Mouse (Mus musculus) liver, embryonic 15.5 days (tissue): ENCODE measurements at regions not wholly inside any gene's neighbourhood (a gene's known extent, or its start where the extent isn't known, plus 50 kb on each side); places are given as distances from the start of the nearest gene placed in this dataset.

ENCODE experiments used
- ATAC-seq: fragments of 200-750 bp; cut with Nextera tagmentation; 2 replicates; pipeline ENCODE4 v1.8.0; 2017; ENCODE audit warnings: moderate number of reproducible peaks, mild to moderate bottlenecking, moderate library complexity; ENCODE audit not compliant: insufficient read depth
- H3K27ac ChIP-seq: fragments of 300-500 bp; sonication (generic); replicated peaks from 2 replicates; pipeline ENCODE4 v1.5.1; 2015; ENCODE audit warnings: mild to moderate bottlenecking, inconsistent platforms
- H3K27me3 ChIP-seq: fragments of 300-500 bp; sonication (generic); 2 replicates; pipeline ENCODE4 v1.6.1; 2015; ENCODE audit warnings: mild to moderate bottlenecking, inconsistent platforms
- H3K36me3 ChIP-seq: fragments of 300-500 bp; sonication (generic); replicated peaks from 2 replicates; pipeline ENCODE4 v1.6.1; 2015; ENCODE audit warnings: moderate library complexity, mild to moderate bottlenecking, inconsistent platforms
- H3K4me1 ChIP-seq: fragments of 300-500 bp; sonication (generic); replicated peaks from 2 replicates; pipeline ENCODE4 v1.6.1; 2015; ENCODE audit warnings: inconsistent platforms
- H3K4me2 ChIP-seq: fragments of 300-500 bp; sonication (generic); 2 replicates; pipeline ENCODE4 v1.6.1; 2015; ENCODE audit warnings: moderate library complexity, mild to moderate bottlenecking, inconsistent platforms
- H3K4me3 ChIP-seq: fragments of 300-500 bp; sonication (generic); replicated peaks from 2 replicates; pipeline ENCODE4 v1.5.1; 2015; ENCODE audit warnings: mild to moderate bottlenecking, inconsistent platforms
- H3K9ac ChIP-seq: fragments of 300-500 bp; sonication (generic); 2 replicates; pipeline ENCODE4 v1.6.1; 2015; ENCODE audit warnings: moderate library complexity, mild to moderate bottlenecking, inconsistent platforms
- H3K9me3 ChIP-seq: fragments of 300-500 bp; sonication (generic); replicated peaks from 2 replicates; pipeline ENCODE4 v1.6.1; 2016; ENCODE audit warnings: inconsistent platforms
- WGBS: fragments of 180-500 bp; shearing (Covaris S2); methylation state at CpG from one replicate; pipeline ENCODE4 v1.1.7; 2015; ENCODE audit warnings: mixed read lengths; ENCODE audit not compliant: insufficient replicate concordance; 5-methylcytosine and 5-hydroxymethylcytosine counted together

GRCm38 (mm10) chr9:32029786-32030185 is 86.2 kb upstream of the Arhgap32 start:
- Histone ChIP-seq H3K4me1 (peaks cover 4% of the 10 kb centered on the region), H3K27me3 (peaks cover 59% of the 10 kb centered on the region), H3K36me3 (no peaks in the 10 kb centered on the region), H3K27ac (no peak overlapping the region), H3K4me3 (no peak overlapping the region), H3K4me2 (no peak overlapping the region), H3K9me3 (no peaks in the 10 kb centered on the region), H3K9ac (no peak overlapping the region)
- WGBS, result 55% methylated on average over 2 of the region's 2 CpGs
- no peak for ATAC-seq

- H3K4me2 ChIP-seq, result no peak overlapping the region
Observed at GRCm38 (mm10) chr9:32030203-32030602, 85.7 kb upstream of the Arhgap32 start.

GRCm38 (mm10) chr9:32031950-32032453 is 83.9 kb upstream of the Arhgap32 start:
- no peaks in the 10 kb centered on the region for H3K36me3 ChIP-seq
- under 1% methylated on average over 63 of the region's 64 CpGs for WGBS
- peak overlapping the region; percentile 74 for H3K4me2 ChIP-seq
- peaks cover 4% of the 10 kb centered on the region for H3K4me1 ChIP-seq
- H3K9me3 ChIP-seq, result no peaks in the 10 kb centered on the region
- peak; percentile 74 for ATAC-seq
- H3K9ac ChIP-seq, result peak overlapping the region; percentile 21; the same call in 1 of the 2 replicates
- peak overlapping the region; percentile 60 for H3K4me3 ChIP-seq
- H3K27ac ChIP-seq, result no peak overlapping the region
- H3K27me3 ChIP-seq, result peaks cover 67% of the 10 kb centered on the region

More at GRCm38 (mm10) chr9:32030203-32030602, 85.7 kb upstream of the Arhgap32 start:
- H3K27me3 ChIP-seq, result peaks cover 63% of the 10 kb centered on the region
- 69% methylated on average over 7 of the region's 7 CpGs for WGBS
- peaks cover 4% of the 10 kb centered on the region for H3K4me1 ChIP-seq
- H3K9ac ChIP-seq, result no peak overlapping the region
- no peaks in the 10 kb centered on the region for H3K9me3 ChIP-seq
- no peak overlapping the region for H3K4me3 ChIP-seq
- no peaks in the 10 kb centered on the region for H3K36me3 ChIP-seq
- ATAC-seq, result no peak
- H3K27ac ChIP-seq, result no peak overlapping the region

GRCm38 (mm10) chr9:32032521-32033185 is 83.3 kb upstream of the Arhgap32 start:
- Histone ChIP-seq H3K9me3 (no peaks in the 10 kb centered on the region), H3K9ac (peak overlapping the region; percentile 21; the same call in 1 of the 2 replicates), H3K27me3 (peaks cover 63% of the 10 kb centered on the region), H3K4me3 (peak overlapping the region; percentile 60), H3K4me1 (peaks cover 4% of the 10 kb centered on the region), H3K27ac (no peak overlapping the region), H3K4me2 (peak overlapping the region; percentile 74), H3K36me3 (no peaks in the 10 kb centered on the region)
- WGBS, result under 1% methylated on average over 68 of the region's 94 CpGs
- ATAC-seq, result peak; percentile 54

- no peak for ATAC-seq
- no peak overlapping the region for H3K4me2 ChIP-seq
- WGBS, result 7% methylated on average over 6 of the region's 6 CpGs
- no peak overlapping the region for H3K27ac ChIP-seq
- H3K27me3 ChIP-seq, result peaks cover 63% of the 10 kb centered on the region
- H3K9ac ChIP-seq, result no peak overlapping the region
- no peak overlapping the region for H3K4me3 ChIP-seq
- H3K9me3 ChIP-seq, result no peaks in the 10 kb centered on the region
- H3K4me1 ChIP-seq, result peaks cover 4% of the 10 kb centered on the region
- no peaks in the 10 kb centered on the region for H3K36me3 ChIP-seq
Observed at GRCm38 (mm10) chr9:32033937-32034336, 82.0 kb upstream of the Arhgap32 start.

- H3K4me1 ChIP-seq, result no peaks in the 10 kb centered on the region; the same call in 1 of the 2 replicates
- peaks cover 5% of the 10 kb centered on the region for H3K27me3 ChIP-seq
- H3K4me3 ChIP-seq, result no peak overlapping the region
- H3K9me3 ChIP-seq, result no peaks in the 10 kb centered on the region
- ATAC-seq, result no peak
- WGBS, result 53% methylated on average over 2 of the region's 2 CpGs
- no peak overlapping the region for H3K9ac ChIP-seq
- H3K36me3 ChIP-seq, result no peaks in the 10 kb centered on the region
- H3K4me2 ChIP-seq, result no peak overlapping the region
- H3K27ac ChIP-seq, result no peak overlapping the region
Observed at GRCm38 (mm10) chr9:32039999-32040398, 75.9 kb upstream of the Arhgap32 start.

- no peak overlapping the region for H3K9ac ChIP-seq
- H3K4me1 ChIP-seq, result no peaks in the 10 kb centered on the region; the same call in 1 of the 2 replicates
- H3K9me3 ChIP-seq, result no peaks in the 10 kb centered on the region
- H3K4me2 ChIP-seq, result no peak overlapping the region
- ATAC-seq, result no peak
- 60% methylated on average over 1 of the region's 1 CpGs for WGBS
- H3K27me3 ChIP-seq, result no peaks in the 10 kb centered on the region
- no peak overlapping the region for H3K27ac ChIP-seq
- H3K4me3 ChIP-seq, result no peak overlapping the region
- H3K36me3 ChIP-seq, result no peaks in the 10 kb centered on the region
Observed at GRCm38 (mm10) chr9:32043344-32043743, 72.6 kb upstream of the Arhgap32 start.

GRCm38 (mm10) chr9:32046791-32047190 is 69.1 kb upstream of the Arhgap32 start:
- WGBS, result 69% methylated on average over 3 of the region's 3 CpGs
- no peak for ATAC-seq
- H3K4me2 ChIP-seq, result no peak overlapping the region

GRCm38 (mm10) chr9:32048941-32049340 is 67.0 kb upstream of the Arhgap32 start:
- ATAC-seq, result no peak
- H3K4me1 ChIP-seq, result no peaks in the 10 kb centered on the region
- H3K27me3 ChIP-seq, result no peaks in the 10 kb centered on the region
- WGBS, result 68% methylated on average over 7 of the region's 7 CpGs
- no peak overlapping the region for H3K4me2 ChIP-seq
- no peak overlapping the region for H3K27ac ChIP-seq
- no peaks in the 10 kb centered on the region for H3K9me3 ChIP-seq
- no peaks in the 10 kb centered on the region for H3K36me3 ChIP-seq
- no peak overlapping the region for H3K9ac ChIP-seq
- no peak overlapping the region for H3K4me3 ChIP-seq

More at GRCm38 (mm10) chr9:32046791-32047190, 69.1 kb upstream of the Arhgap32 start:
- no peaks in the 10 kb centered on the region for H3K9me3 ChIP-seq
- H3K9ac ChIP-seq, result no peak overlapping the region
- no peak overlapping the region for H3K27ac ChIP-seq
- H3K36me3 ChIP-seq, result no peaks in the 10 kb centered on the region
- no peaks in the 10 kb centered on the region for H3K27me3 ChIP-seq
- H3K4me1 ChIP-seq, result no peaks in the 10 kb centered on the region
- H3K4me3 ChIP-seq, result no peak overlapping the region

GRCm38 (mm10) chr9:32049546-32049945 is 66.4 kb upstream of the Arhgap32 start:
- H3K4me2 ChIP-seq, result no peak overlapping the region
- H3K27me3 ChIP-seq, result no peaks in the 10 kb centered on the region
- WGBS, result 55% methylated on average over 6 of the region's 6 CpGs
- no peak for ATAC-seq
- no peaks in the 10 kb centered on the region for H3K4me1 ChIP-seq
- H3K36me3 ChIP-seq, result no peaks in the 10 kb centered on the region
- no peak overlapping the region for H3K9ac ChIP-seq
- H3K4me3 ChIP-seq, result no peak overlapping the region
- no peaks in the 10 kb centered on the region for H3K9me3 ChIP-seq
- no peak overlapping the region for H3K27ac ChIP-seq

GRCm38 (mm10) chr9:32053886-32054615 is 61.9 kb upstream of the Arhgap32 start:
- H3K9ac ChIP-seq, result no peak overlapping the region
- WGBS, result 62% methylated on average over 4 of the region's 4 CpGs
- ATAC-seq, result no peak
- no peak overlapping the region for H3K27ac ChIP-seq
- no peaks in the 10 kb centered on the region for H3K9me3 ChIP-seq
- no peaks in the 10 kb centered on the region for H3K4me1 ChIP-seq
- no peaks in the 10 kb centered on the region for H3K36me3 ChIP-seq
- no peaks in the 10 kb centered on the region for H3K27me3 ChIP-seq
- no peak overlapping the region for H3K4me3 ChIP-seq
- H3K4me2 ChIP-seq, result no peak overlapping the region
